Mouse (Mus musculus) embryo, embryonic 9.5 days (tissue): ENCODE measurements around the gene Axin2.

Experiments used
- DNase-seq: peaks from one replicate; pipeline ENCODE4 v3.0.0-alpha.2; 2017; ENCODE audit errors: extremely low spot score

The Axin2 gene

DNA sequence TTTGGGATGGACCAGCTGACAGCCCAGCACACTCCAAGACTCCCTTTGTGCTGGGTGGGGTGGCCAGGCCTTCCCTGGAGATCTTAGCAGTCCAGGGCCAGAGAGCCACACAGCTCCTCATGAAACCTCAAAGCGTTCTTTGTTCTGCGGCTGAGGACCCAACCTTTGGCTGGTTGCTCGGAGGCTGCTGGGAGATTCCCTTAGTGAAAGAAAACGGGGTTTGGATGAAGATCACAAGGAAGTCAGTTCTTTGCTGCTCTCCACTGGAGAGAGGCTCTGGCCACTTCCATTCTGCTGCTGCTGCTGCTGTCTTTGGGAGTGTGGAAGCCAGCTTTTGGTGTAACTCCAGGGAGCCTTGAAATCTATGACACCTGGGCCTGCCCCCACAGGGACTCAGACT is 53.3 kb downstream of the Axin2 start:
- DNase-seq = no peak

DNA sequence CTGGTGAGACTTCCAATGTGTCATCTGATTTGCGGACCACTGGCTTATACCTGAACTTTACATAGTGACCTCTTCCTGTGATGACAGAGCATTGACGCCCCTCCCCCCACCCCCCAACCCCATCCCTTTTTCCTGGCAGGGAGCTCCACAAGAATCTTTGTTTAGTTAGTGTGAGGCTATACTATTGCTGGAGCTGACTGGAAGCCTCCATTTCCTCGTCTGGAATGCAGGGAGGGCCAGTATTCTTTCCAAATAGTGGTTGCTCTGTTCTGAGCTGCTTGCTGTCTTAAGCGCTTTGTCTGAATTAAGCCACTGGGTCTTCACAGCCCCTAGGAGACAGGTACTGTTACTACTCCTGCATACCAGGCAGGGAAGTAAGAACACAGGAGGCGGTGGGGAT is 53.7 kb downstream of the Axin2 start:
- DNase-seq = no peak

DNA sequence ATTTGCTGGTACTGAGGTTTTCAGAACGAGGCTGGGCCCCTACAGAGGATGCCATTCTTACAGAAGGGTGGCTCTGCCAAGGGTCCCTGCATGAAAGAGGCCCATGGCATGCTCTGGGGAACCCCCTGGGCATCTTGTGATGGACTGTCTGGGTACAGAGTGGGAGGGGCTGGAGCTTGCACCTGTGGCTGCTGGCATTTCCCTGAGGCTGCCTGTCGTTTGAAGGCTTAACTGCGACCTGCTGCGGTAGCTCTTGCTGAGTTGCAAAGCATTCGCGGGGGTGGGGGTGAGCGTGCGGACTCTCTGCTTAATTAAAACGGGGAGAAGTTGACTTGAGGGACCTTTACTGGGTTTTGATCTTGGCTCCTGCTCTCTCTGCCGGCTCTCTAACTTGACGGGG is 55.4 kb downstream of the Axin2 start:
- DNase-seq = no peak

DNA sequence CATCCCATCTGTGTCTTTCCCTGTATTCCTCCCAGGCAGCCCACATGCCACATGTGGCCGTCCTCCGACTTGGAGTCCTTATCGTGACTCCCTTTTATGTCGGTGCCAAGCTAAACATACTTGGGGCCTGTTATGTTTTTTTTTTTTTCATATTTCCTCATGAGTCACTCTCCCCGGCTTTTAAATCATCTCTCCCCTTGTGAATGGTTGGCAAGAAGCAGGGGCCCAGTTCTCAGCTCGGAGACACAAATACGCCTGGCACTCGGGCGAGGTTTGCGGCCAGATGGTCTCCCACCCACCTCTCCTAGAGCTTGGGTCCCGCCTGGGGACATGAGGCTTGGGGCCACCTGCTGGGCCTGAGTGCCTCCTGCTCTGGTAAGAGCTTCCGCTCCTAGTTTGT is 60.4 kb downstream of the Axin2 start:
- DNase-seq = no peak

DNA sequence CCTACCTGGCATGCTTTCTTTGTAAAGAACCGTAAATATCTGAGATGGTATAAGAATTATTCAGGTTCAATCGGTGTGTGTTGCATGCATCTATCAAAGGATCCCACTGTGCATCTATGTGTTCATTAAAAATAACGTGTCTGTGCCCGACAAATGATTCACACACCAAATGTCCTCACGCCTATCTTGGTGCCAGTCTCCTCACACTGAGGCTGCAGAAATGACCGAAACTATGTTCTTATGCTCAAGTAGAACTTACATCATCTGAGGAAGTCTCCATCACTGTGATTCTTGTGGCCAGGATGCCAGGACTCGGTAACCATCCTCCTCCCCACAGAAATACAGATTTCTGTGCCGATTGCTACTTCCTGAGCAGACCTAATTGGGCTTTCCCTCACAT is 60.9 kb downstream of the Axin2 start:
- DNase-seq = no peak

DNA sequence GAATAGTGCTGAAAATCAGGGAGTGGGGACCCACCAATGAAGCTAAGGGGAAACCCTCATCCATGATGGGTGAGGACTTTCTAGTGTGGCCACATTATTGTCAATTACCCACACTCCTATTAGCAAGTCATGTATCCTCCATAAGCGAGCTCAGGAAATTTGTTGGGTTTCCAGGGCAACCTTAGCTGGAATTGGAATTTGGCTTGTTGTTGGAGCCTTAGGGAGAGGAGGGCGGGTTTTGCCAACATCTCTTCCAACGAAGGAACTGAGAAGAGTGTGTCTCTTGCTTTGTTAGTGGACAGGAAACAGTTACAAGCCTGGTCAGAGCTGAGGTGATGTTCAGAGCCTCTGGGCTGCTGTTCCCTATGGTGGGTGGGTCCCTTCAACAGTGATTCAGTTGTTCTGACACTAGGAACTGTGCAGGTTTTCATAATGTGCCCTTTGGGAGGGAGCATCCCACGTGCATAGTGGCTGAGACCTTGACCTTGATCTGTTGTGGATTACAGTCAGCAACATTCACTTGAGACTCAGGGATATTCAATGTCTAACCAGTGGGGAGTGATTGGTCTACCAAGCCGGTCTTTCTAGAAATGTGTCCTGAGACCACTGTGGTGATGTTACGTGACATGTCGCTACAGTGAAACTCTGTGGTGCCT is 63.4 kb downstream of the Axin2 start:
- no peak for DNase-seq

DNA sequence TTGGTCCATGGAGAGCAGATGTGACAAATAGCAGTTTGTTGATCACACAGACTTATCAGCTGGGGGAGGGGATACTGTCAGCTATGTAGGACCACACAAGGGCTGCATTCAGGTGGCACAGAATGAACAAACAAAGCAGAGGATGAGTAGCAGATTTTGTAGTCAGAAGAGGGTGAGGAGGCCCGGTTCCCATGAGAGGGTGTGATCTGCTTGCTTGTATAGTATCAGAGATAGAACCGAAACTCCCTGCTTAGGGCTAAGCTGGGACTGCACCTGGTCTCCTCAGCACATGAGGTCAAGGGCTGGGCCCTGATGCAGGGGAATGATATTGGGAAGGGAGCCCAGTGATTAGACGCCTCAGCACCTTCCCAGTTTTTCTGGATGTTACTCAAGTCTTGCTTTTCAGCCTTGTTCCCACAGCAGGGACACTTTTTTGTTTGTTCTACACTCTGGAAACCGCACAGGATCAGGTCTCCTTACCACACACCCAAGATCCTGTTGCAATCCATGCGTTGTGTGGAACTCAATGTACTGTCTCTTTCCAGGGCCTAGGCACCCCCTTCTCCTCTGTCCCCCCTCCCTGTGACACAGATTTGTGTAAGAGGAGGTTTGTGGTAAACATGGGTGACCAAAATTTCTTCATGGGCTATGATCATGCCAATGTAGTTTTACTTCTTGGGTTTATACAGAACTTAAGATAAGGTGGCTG is 64.7 kb downstream of the Axin2 start:
- no peak for DNase-seq

DNA sequence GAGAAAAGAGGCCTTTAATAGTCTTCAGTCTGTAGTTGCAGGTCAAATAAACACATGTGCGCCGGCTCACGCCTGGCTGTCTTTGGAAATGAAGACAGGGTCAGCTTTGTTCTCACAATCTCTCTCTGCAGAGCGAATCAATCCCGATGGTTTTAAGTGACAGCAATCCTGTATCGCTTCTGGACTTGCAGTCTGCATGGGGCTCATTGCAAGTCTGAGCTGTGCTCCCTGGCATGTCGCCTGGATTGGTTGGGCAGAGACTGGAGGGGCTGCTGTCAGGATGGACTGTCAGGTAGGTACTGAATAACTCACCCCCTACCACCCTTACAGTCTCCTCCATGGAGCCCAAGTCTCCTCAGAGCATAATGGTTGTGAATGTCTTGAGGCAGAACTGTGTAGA is 65.7 kb downstream of the Axin2 start:
- no peak for DNase-seq

DNA sequence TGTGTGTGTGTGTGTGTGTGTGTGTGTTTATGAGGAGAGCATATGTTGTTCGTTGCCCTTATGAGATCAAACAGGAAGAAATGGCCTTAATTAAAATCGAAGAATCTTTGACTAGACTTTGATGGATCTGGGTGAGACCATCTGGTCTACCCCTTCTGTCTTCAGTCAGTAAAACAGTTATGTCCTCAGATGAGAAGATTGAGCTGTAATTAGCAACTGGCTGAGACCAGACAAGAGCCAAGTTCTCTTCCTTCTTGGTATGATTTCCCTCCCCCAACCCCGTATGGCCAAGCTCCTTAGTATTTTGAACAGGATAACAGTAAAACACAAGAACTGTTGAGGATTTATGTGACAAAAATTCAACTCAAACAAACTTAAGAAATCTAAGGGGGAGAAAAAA is 67.1 kb downstream of the Axin2 start:
- DNase-seq = no peak

DNA sequence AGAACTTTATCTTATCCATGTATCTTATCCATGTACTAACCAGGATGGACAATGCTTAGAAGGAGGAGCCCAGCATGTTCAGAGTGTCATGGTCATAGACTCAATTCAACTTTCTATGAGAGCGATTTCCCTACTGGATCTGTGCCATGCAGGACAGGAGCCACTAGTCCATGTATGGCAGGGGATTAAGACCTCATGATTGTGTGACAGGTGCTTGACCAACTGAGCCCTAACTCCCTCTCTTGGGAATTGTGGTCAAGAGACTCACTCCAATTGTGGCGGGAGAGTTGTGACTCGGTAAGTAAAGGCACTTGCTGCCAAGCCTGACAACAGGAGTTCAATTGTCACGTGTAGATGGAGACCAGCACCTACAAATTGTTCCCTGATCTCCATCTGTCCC is 67.6 kb downstream of the Axin2 start:
- DNase-seq = no peak

DNA sequence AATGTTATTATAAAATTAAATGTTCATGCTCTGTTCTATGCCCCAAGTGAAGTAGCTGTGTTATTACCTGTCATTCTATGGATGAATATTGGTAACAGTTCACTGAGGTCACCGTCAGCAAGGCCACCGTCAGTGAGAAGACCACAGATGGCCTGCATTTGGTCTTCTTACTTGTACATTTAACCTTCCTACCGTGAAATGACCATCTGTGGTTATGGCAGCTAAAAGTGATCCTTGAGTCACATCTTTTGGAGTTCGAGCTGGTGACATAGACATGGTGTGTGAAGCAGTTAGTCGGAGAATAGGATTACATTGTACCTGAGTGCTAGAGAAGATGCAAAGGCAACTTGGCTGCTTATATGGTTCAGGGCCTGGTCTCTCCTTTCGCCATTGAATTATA is 68.1 kb downstream of the Axin2 start:
- DNase-seq = no peak

DNA sequence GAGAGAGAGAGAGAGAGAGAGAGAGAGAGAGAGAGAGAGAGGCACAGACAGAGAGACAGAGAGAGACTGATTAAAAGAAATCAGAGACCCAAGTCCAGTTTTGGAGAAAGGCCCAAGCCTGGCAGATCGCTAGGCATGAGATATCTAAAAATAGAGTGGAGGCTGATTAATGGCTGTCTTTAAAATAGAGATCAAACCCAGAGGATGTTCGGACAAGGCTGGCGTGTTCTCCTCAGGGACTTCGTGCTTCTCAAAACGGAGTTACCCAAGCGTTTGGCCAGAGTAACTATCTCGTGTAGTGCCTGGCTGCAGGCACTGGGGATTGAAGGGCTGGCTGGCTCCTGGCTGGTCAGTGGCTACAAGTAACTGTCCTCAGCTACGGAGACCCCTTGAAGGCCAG is 69.8 kb downstream of the Axin2 start:
- no peak for DNase-seq

DNA sequence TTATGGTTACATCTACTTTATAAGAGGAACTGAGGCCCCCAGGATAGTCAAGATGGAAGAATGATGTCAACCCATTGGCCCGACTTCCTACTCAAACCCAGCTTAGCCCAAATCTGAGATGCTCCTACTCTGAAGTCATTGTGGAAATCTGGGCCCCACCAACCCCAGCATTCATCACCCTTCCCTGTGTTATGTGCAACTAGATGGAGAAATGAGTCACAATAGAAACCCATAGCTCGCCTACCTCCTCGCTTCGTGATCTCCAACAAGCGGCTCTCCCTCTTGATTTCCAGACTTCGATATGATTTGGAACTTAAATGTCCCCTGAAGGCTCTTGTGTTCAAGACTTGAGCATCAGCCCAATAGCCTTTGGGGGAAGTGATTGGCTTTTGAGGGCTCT is 73.3 kb downstream of the Axin2 start:
- DNase-seq = no peak

DNA sequence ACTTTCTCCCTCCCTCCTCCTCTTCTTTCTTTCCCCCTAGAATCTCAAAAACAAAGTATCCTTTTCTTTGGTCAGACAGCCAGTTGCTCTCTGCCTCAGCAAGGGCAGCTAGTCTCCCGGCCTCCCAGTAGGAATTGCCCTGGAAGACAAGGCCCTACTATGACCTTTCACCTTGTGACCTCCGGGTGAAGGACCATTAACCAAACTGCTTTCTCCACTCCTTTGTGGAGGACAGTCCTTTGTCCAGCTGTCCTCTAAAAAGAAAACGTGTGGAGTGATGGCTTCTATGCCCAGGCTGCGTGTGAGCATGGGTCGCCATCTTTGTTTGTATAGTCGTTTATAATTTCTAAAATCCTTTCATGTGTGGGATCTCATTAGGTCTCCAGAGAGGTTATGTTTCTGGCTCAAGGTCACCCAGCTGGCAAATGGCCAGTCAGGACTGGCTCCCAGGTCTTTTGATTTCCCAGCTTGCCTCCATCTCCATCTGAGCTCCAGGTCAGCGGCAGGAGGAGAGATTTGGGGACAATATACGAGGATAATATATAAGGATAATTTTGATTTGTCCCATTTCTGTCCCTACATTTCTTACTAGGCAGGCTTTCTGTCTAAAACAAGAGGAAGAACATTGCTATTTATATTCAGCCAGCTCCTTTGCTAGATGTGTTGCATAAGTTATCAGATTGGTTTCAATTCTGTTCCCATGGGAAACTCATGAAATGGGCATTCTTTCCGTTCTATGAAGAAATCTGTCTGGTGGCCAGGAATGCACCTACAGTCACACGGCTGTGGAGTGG is 75.2 kb downstream of the Axin2 start:
- DNase-seq = peak; percentile 80

DNA sequence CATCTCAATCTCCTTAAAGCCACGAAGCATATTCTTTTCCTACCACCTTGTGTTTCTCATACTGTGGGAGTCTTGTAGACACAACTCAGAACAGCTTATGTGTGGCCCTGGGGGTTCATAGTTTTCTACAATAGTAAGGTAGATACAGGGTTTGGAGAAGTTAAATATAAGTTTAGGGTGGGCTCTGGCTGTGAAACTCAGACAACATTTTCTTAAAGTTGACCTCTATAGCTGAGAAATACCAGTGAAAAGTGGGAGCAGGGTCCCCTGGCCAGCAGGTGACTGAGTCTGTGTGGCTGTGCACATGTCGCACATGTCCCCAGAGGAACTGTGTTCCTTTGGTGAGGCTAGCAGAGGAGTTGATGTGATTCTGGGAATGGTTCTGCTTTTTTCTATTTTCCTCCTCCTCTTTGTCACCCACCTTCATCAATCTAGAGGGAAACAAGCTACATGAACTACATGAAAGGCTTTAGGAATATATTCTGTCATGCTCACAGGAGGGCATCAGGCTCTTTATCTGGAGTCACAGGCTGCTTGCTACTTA is 75.9 kb downstream of the Axin2 start:
- DNase-seq = no peak

DNA sequence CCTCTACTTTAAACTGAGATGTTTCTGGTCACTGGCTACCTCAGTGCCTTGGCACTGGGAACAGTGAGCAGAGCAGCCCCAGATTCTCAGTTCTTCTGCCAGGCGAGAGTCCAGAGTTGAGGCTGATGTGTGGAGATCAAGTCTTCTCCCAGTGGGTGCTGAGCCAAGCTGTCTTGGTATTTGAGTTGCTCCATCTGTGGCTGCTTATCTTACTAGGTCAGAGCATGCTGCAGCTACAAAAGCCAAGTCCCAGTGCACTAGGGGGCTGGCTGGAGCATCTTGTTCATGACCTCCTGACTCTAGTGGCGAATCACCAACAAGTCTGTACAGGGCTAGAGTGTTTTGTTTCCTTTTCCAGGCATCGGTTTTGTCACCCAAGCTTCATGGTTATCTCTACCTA is 77.7 kb downstream of the Axin2 start:
- DNase-seq = no peak
